Mouse (Mus musculus): Measurements from ENCODE around the gene Glyatl3.

The Glyatl3 gene

DNA sequence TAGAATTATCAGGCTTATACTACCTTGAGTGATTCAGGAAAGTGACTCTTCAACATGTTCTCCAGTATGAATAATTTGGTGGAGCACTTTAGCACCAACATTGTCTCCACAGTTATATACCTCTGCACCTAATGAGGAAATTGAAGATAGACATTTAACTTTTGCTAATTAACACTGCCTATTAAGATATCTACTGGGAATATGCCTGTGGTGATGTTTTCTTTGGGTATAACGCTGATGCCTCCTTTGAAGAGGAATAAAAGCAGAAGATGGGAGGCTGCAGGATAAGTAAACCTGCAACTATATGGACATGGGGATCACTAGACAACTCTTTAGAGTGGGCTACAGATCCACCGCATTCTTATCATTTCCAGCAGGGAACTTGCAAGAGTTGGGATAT is at the start of gene Glyatl3:
Gene Glyatl3, minus strand, starts transcription at position 101 of the 400 bp plus-strand sequence.
- DNase-seq: no peak

DNA sequence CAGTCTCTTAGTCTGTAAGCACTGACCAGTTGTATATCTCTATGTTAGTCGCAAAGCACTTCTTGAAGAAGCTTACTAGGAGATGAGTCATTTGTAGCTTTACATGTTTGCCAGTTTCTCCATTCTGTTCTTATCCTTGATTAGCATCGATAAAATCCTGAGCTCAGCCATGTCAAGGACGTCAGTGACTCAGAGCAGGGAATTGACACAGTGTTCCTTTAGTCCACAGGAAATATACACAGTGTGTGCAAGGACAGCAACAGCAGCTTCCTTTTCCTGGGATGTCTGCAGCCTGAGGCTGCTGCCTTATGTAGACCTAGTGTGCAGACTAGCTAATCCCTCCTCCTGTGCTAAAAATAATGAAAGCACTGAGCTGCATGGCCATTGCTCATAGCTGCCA is 34.4 kb upstream of the Glyatl3 start:
- peak; percentile 44 for DNase-seq

DNA sequence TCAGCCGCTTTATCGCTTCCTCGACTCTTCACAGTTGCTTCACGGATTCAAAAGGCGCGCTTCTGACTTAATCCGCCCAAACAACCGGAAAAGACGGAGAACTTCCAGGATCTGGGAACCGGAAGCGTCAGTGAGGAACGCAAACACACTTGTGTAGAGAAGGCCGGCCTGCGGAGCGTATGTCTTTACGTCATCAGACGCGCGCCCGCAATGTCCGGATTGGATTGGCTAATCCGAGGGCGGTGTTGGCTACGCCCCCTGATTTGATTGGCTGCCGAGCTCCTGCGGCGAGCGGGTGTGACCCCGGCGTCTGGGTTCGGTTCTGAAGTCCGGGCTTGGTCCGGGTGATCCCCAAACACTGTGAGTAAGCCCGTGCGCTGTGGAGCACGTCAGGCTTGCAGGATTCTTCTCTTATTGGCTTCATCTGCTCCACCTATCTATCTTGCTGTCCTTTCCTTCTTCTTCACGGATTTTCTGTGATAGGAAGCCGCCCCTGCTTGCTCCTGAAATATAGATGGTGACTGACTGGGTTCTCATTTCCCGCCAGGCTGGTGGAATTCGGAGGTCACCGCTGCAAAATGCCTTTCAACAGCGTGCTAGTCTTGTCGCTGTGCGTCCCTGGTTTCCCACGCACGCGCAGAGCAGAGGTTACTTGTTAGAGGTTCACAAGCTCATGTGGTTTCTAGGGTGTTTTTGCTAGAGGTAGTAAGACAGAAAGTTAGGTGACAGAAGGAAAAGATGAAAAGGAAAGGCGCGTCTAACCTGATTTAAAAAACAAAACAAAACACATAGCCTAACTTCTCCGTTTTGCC is 20.5 kb upstream of the Glyatl3 start, which contains the start of the genes Mut and Cenpq:
Gene Mut, plus strand, starts transcription at position 266 of the 812 bp plus-strand sequence.
Gene Cenpq, minus strand, starts transcription at position 628 of the 812 bp plus-strand sequence.
- peak; percentile 100 for DNase-seq

DNA sequence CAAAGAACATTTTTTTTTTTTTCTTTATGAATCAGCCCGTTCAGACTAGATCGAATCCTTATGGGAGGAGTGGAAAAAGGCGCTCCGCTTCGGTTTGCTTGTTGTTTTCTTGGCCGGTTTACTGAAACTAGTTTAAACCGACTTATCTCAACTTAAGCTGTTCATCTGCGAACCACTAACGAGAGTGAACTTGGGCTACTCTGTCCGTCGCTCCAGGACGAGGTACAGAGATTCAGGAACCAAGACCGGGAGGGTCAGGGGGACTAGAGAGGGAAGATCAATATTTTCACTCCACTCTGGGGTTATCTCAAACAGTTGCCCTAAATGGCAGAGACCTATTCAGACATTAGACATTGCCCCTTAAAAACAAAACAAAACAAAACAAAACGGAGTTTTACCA is 19.8 kb upstream of the Glyatl3 start:
- peak; percentile 83 for DNase-seq

DNA sequence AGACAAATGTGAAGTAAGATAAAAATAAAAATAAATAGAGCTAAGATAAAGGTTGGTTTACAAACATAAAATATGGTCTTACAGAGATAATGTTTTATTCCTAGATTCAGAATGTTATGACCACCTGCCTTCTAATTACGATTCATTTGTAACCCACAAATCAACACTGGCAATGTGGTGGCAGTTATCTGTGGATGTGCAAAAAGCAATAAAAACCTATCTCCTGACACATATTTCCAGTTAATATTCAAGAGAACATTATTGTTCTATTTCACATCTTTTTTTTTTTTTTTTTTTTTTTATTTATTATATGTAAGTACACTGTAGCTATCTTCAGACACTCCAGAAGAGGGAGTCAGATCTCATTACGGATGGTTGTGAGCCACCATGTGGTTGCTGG is 1.3 kb upstream of the Glyatl3 start:
- DNase-seq: no peak

DNA sequence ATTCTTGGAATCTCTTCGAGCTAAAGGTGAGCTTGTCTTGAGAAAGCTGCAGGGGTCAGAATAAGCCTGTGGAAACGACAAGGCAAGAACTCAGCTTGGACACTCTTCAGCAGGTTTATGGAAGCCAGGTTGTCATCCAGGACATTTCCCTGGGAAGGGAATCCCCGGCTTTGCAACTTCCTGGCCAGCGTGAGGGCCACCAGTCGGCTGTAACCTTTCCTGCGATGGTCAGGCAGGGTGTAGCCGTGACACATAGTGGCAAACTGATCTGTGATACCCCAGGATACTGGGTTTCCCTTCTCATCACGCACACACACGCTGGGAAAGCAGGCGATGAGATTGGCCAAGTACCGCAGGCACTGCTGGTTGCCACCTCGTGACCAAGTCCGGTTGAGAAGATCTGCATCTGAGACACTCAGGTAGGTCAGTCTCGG is 9.4 kb downstream of the Glyatl3 start:
- no peak for DNase-seq

DNA sequence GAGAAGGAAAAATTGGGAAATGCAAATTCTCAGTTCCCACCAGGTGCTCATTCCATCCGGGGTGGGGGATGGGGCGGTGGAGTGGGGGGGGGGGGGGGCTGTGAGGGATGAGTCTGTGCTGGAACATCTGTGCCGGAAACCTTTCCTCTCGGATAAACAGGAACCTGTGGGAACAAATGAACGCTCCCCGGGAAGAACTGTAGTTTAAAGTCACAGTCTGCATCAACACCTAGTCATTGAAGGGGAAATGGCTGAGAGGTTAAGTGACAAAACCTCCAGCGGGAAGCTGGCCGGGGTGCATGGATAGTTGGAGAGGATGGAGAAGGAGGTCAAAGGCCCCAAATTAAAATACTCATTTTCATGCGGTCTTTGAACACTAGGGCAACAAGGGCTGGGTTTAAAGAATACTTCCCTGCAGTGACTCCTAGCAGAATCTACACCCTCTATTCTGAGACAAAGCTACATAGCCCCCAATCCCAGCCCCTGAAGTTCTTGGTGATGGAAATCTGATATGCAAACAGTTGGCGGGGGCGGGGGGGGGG is 10.0 kb downstream of the Glyatl3 start:
- DNase-seq: peak; percentile 85

DNA sequence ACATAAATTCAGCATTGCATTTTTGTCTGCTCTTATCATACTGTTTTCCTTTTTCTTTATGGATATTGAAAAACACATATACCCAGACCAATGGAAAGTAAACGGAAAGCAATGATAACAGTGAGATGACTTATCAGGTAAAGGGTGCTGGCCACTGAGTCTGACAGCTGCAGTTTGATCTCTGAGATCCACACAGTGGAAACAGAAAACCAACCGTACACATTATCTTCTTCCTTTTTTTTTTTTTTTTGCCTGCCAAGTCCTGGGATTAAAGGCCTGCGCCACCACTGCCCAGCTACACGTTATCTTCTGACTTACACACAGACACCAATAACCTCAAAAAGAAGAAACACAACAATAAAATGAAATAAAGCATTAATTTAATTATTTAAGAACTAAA is 10.8 kb downstream of the Glyatl3 start:
- no peak for DNase-seq

DNA sequence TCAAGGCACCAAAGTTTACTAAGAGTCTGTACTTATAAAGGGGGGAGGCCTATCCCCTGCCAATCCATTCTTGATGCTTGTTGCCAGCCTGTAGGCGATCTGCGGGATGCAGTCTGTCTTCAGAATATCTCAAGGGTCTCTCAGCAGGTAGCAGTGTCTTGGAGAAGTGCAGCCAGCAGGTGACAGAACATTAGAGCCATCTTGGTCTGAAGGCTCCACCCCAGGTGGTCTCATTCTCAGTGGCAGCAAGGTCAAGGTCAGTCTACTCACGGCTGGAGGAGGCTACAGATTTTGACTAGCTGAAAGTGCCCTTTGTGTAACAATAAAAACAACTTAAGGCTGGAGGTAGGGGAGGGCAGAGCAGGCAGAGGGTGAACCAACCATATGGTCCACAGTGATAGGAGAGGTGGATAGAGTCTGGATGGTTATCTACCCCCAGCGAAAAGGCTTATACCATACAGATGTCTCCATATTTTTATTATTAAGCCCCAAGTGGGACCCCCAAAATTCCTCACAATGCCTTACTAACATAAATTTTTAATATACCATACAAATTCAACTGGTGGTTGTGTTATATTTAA is 14.3 kb downstream of the Glyatl3 start:
- peak; percentile 58 for DNase-seq

DNA sequence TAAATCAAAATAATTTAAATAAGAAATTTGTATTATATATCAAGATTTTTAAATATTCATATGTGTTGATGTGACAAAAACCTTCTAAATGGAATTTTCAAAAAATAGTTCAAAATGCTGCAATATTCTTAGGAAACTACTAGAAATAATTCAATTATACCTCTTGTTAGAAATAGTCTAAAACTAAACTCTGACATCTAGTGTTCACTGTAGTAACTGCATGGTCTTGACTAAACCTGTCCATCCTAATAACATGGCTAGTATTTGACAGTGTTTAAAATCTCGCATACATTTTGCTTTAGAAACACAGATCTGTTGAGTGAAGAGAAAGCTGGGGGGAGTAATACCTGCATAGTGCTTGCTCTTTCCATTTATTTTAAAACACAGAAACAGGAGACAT is 17.3 kb downstream of the Glyatl3 start:
- no peak for DNase-seq

DNA sequence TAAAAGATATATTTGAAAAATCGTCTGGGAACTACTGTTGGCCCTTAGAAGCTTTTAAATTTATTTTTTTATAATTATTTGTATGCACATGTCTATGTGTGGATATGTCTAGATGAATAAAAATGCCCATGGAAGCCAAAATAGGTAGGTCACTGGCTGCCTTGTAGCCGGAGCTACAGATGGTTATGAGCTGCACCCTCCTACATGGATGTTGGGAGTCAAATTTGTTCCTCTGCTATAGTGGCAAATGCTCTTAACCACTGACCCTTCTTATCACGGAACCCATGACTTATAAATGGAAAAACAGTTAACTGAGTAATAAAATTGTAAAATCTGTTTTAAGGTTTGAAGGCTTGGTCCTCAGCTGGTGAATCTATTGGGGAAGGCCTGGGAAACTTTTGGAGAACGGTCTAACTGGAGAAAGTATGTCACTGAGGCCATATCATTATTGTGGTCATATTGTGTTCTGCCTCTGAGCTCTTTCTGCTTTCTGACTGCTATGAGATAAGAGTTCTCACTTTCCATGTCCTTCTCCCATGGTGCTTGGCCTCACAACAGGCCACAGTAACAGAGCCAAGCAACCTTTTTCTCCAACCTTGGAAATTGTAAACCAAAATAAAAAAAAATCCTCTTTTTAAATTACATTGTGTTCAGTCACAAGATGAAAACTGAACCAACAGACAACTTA is 26.2 kb downstream of the Glyatl3 start:
- DNase-seq: no peak

DNA sequence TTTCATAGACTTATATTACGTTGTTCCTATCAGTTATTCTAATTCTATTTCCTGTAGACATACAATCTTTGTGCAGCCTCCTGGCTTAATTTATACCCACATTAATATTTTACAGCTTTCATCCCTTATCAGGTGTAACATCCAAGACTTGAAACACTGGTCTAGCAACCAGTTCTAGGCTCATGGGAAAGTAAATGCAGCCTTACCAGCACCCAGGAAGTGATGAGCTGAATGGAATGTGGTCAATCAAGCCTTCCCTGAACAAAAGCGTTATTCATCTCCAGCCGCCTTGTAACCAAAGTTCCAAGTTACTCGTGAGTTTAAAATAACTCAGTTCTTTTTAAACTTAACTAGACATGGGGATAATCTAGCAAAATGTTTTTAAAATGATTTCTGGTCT is 29.0 kb downstream of the Glyatl3 start:
- DNase-seq: no peak

DNA sequence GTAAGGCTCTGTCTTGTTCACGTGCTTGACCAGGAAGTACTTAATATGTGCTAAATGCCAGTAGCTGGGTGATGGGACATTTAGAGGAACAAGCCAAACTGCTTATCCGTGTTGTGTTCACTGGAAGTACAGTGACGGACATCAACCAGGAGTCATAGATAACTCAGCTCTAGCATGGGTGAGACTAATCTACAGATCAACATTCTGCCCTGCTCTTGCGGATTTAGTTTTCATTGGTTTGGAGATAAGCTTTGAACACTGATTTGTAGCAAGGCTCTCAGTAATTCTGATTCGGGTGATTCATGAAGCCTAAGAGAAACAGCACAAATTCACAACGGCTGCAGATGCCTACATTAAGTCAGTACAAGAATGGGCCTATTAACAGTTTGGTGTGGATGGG is 32.0 kb downstream of the Glyatl3 start:
- no peak for DNase-seq

DNA sequence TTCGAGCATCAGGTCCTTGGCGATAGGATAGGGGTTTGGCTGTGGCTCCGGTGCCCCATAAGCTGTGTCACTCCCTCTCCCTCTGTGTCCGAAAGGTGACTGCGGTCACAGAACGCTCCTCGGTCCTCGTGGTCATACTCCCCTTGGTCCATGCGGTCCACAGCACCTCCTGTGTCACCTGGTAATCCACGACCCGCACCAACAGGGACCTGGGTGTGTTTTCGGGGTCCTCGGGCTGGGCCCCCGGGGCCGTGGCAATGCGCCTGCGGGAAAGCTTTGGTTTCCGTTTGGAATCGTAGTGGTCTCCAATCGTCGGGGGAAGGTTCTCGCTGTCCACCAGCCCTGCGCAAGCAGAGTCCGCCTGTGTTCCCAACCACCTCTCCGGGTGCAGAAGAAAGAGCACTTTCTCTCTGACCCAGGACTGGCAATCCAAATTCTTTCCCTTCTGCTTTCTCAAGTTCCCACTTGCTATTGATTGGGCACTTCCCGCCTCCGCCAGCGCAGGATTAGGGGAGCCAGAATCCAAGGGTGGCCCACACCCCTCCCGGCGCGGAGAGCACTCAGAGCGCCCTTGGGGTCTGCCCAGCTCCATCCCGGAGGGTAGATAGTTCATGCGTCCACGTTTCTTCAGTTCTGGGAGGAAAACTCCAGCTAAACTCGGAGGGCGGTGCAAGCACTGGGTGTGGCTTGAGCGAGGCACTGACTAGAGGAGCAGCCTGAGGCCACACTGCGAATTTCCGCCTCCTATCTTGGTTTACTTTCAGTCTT is 34.0 kb downstream of the Glyatl3 start, which contains the start of gene 9130008F23Rik:
Gene 9130008F23Rik, minus strand, starts transcription at position 636 of the 768 bp plus-strand sequence.
- peak; percentile 98 for DNase-seq

DNA sequence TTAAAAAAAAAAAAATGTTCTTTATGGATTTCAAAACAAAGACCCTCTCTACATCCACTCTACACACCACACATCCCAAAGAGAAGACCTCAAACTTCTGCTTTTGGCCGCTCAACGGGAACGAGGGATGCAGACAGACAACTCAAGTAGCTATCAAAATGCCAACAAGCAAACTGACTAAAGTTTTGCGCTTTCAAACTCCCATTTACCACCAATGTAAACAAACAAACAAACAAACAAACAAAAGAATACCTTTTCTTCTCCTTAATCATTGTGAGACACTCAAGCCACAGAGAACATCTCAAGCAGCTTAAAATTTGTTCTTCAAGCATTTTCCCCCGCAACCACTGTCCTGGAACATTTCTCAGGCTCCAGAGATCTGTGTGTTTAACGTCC is 34.6 kb downstream of the Glyatl3 start:
- no peak for DNase-seq

DNA sequence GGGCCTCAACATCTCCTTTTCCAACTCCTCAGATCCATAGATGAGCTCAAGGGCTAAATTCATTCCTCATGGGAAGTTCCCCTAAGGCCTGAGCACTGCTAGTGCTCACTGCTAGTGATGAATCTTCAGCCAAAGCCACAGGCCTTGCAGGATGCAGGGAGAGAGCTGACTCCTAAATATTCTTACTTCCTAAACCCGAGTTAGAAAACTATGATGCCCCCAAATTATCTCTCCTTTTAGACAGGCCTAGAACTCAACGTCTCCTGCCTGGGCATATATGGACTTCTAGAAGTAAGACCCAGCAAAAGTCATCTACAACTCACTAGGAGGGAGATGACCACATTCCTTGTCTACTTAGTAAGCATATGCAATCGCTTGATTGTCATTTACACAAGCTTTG is 36.4 kb downstream of the Glyatl3 start:
- DNase-seq: no peak

DNA sequence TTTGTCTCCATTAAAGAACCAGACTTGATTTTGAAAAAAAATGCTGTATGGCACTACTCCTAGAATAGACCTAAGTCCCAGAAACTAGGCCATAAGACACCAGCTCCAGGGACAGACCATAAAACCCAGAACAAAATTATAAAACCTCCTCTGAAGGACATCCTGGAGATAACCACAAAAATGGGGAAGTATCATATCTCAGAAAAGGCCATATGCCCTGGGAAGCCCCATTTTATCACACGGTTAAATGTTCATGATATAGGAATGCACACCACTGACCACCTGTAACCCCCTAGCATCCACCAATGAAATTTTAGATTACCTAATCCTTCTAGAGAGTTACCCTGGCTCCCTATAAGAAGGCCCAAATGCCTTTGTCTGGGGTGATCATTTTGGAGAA is 38.6 kb downstream of the Glyatl3 start:
- DNase-seq: no peak

DNA sequence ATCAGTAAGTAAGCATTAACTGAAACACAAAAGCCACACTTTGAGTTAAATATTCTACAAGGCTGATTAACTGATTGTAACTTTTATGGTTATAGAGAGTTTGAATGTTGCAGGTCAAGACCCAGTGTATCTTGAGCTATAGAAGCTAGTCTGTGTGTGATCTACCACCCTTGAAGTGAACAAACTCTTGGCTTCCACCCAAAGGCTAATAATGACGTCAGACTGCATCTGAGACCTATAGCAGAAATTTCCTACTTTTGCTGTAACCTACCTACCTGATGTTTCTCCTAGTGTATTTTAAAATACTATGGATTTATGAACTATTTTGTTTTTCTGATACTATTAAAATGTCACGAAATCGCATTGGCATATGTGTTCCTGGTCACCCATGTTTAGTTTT is 39.4 kb downstream of the Glyatl3 start:
- DNase-seq: no peak

DNA sequence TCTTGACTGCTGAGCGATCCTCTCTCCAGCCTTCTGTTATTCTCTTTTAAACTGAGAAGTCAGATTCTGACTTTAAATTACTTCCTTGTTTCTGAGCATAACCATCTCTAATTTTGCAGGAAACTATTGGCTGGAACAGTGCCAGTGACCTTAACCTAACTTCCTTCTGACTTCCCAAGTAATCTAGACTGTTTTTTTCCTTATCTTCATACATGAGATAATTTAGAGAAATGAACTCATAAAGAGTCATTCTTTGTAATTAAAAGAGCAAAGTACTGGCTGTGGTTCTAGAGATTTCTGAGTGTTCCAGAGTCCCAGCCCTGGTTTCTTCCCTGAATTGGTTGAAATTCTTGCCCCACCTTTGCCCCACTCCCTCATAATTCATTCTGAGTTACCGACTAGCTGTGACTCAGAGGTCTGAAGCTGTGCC is 40.6 kb downstream of the Glyatl3 start:
- DNase-seq: no peak

DNA sequence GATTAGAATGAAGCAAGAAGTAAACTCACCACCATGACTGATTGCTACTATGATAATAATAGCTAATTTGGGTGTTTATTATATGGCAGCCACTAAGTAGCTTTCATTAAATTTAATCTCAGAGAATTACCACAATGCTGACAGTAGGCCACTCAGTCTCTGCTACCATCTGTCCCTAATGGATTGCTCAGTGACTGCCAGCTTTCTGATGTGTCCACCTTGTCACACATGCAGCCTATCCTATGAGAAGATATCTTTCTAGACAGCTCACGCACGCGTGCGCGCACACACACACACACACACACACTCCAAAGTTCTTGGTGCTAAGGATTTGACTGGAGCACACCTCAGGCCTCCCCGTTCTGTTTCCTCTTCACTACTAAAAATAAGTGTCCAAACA is 41.5 kb downstream of the Glyatl3 start:
- DNase-seq: no peak

DNA sequence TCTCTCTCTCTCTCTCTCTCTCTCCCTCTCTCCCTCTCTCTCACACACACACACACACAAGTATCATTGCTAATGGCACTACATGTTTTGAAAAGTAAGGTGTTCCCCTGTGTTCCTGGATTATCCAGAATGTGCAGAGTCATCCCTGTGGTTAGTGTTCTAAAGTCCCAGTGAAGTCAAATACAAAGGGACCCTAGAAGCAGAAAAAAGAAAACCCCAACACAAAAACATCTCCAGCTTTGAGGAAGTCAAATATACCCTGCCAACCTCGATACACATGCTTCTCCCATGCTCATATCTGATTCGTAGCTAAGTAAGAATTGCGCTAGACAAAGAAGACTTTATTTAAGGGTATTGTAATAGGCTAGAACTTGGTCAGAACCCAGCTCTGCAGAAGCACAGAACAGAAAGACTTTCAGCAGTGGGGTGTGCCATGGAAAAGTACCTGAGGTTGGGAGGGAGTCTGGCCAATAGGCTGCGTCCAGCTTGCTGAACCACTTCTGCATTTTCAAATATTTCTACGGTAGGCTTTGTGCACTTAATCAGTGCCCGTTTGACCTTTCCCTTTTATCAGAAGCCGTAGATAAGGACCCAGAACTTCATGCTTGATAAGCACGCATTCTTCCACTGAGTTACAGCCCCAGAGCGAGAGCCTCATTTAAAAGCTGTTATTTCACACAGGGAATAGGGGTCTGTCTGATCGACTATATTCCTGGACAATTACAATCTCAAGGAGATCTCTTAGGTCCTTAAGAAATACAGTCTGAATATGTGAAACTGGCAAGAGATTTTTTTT is 45.0 kb downstream of the Glyatl3 start:
- DNase-seq: no peak

DNA sequence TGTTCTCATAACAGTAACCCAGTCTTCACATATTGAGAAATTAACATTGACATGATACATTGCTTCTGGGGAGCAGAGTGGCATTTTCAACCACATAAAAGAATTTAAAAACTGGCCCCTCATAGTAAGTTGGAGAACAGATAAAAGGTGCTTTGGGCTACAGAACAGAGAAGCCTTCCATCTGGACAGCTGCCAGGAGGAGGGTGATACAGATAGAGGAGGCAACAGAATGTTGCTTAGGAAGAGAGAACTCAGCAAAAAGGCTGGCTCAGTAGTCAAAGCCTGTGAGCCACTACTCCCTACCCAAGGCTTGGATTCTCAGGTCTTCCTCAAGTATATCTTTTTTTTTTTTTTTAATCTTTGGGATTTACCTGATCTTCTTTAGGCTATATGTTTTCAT is 59.1 kb downstream of the Glyatl3 start:
- DNase-seq: no peak

Measured in heart, adult 11 months (tissue).